In genomic region chr3:32817001-32817356, GRCm38 (mm10) we compare ENCODE assay signal across 8 mouse cellular contexts. TPM values are rescaled to one million over a fixed set of nuclear protein-coding genes. Genes with fewer than 3 reads are reported as not detected.
A peak's percentile ranks its signal among the peaks of the same experiment; 100 is the strongest.
DNase-seq lines count a peak whose midpoint lies in the region; ATAC-seq and TF ChIP-seq lines count a peak whose summit lies in the region.

No protein-coding gene starts in this region.

- 2% methylated on average over 9 of the region's 9 CpGs for WGBS in heart, embryonic 15.5 days
- 4% methylated on average over 9 of the region's 9 CpGs for WGBS in forebrain, embryonic 13.5 days
- WGBS in liver, embryonic 16.5 days (ENCODE audit: insufficient replicate concordance), result 6% methylated on average over 9 of the region's 9 CpGs

- H3K27ac ChIP-seq in heart, embryonic 15.5 days, result peak overlapping the region; percentile 98
- no peak overlapping the region for H3K27ac ChIP-seq in ES-E14 (ENCODE audit: insufficient read depth, low read depth, low read length, poor library complexity, severe bottlenecking)
- H3K27ac ChIP-seq in forebrain, embryonic 13.5 days, result peak overlapping the region; percentile 86
- no peak overlapping the region for H3K27ac ChIP-seq in liver, embryonic 16.5 days (ENCODE audit: low read length)

- peak overlapping the region; percentile 98 for H3K9ac ChIP-seq in heart, embryonic 15.5 days
- peak overlapping the region; percentile 86 for H3K9ac ChIP-seq in ES-E14 (ENCODE audit: insufficient read depth, low read depth, low read length, poor library complexity, severe bottlenecking)
- peak overlapping the region; percentile 87 for H3K9ac ChIP-seq in forebrain, embryonic 13.5 days
- H3K9ac ChIP-seq in liver, embryonic 16.5 days (ENCODE audit: low read depth, low read length), result no peak overlapping the region

- DNase-seq in heart, adult 9 months (ENCODE audit: low spot score in 2 of 2), result no peak
- no peak for DNase-seq in ES-E14 (ENCODE audit: low read depth, low spot score)
- no peak for DNase-seq in thymus, postnatal 4 days
- no peak for DNase-seq in kidney, postnatal 4 days

- H3K36me3 ChIP-seq in heart, embryonic 15.5 days, result no peaks in the 10 kb centered on the region
- no peaks in the 10 kb centered on the region for H3K36me3 ChIP-seq in ES-E14 (ENCODE audit: control insufficient read depth, insufficient read depth, low read length, poor library complexity, severe bottlenecking)
- H3K36me3 ChIP-seq in forebrain, embryonic 13.5 days (ENCODE audit: poor library complexity, severe bottlenecking), result no peaks in the 10 kb centered on the region
- H3K36me3 ChIP-seq in liver, embryonic 16.5 days (ENCODE audit: control insufficient read depth, insufficient read depth), result no peaks in the 10 kb centered on the region

- ATAC-seq in heart, embryonic 15.5 days (replicated peaks; ENCODE audit: insufficient number of reproducible peaks, insufficient read depth, low FRiP score, low read depth), result no peak
- ATAC-seq in forebrain, embryonic 13.5 days, result no peak
- ATAC-seq in liver, embryonic 16.5 days (ENCODE audit: low read depth), result no peak
- no peak for ATAC-seq in erythroid progenitor cell, adult 5-6 weeks (replicated peaks; ENCODE audit: low FRiP score, poor library complexity, severe bottlenecking)

- peak overlapping the region; percentile 97 for H3K4me3 ChIP-seq in heart, embryonic 15.5 days
- peak overlapping the region; percentile 81 to 95 for H3K4me3 ChIP-seq in ES-E14 (ENCODE audit: insufficient read depth in 1 of 2, low read depth in 1 of 2, low read length in 2 of 2, poor library complexity in 1 of 2, severe bottlenecking in 1 of 2)
- H3K4me3 ChIP-seq in forebrain, embryonic 13.5 days, result peak overlapping the region; percentile 79
- H3K4me3 ChIP-seq in liver, embryonic 16.5 days (ENCODE audit: low read depth, low read length), result peak overlapping the region; percentile 49

- H3K4me1 ChIP-seq in heart, embryonic 15.5 days (replicated peaks), result peaks cover 25% of the 10 kb centered on the region
- peaks cover 0 to 3% of the 10 kb centered on the region in 2 experiments; a peak in 2 of 4 replicates for H3K4me1 ChIP-seq in ES-E14 (ENCODE audit: control insufficient read depth in 2 of 2, insufficient read depth in 2 of 2, low read length in 2 of 2, poor library complexity in 1 of 2)
- peaks cover 10% of the 10 kb centered on the region for H3K4me1 ChIP-seq in forebrain, embryonic 13.5 days
- no peaks in the 10 kb centered on the region for H3K4me1 ChIP-seq in liver, embryonic 16.5 days (ENCODE audit: control insufficient read depth, low read depth, low read length)

- H3K9me3 ChIP-seq in heart, embryonic 15.5 days (replicated peaks), result no peaks in the 10 kb centered on the region
- H3K9me3 ChIP-seq in ES-E14 (ENCODE audit: control insufficient read depth, insufficient read depth, low read depth, low read length), result no peaks in the 10 kb centered on the region
- H3K9me3 ChIP-seq in forebrain, embryonic 13.5 days (replicated peaks), result no peaks in the 10 kb centered on the region
- H3K9me3 ChIP-seq in liver, embryonic 16.5 days (replicated peaks; ENCODE audit: control insufficient read depth, low read length), result no peaks in the 10 kb centered on the region

- in situ Hi-C loops in ES-E14 (cut with MboI; ENCODE audit: low sequenced_read_pairs in 2 of 2, unreplicated experiment in 2 of 2), result no loop called here

- peak overlapping the region; percentile 71 for H3K4me2 ChIP-seq in heart, embryonic 15.5 days
- peak overlapping the region; percentile 70 for H3K4me2 ChIP-seq in forebrain, embryonic 13.5 days
- peak overlapping the region; percentile 51 for H3K4me2 ChIP-seq in liver, embryonic 16.5 days (ENCODE audit: low read depth, low read length)

- no peaks in the 10 kb centered on the region for H3K27me3 ChIP-seq in heart, embryonic 15.5 days
- no peaks in the 10 kb centered on the region for H3K27me3 ChIP-seq in forebrain, embryonic 13.5 days
- peaks cover 23% of the 10 kb centered on the region for H3K27me3 ChIP-seq in liver, embryonic 16.5 days (ENCODE audit: control insufficient read depth, insufficient read depth, low read depth, low read length)

TF ChIP-seq in ES-E14, 5 proteins besides CTCF, POLR2A, EP300 and RAD21:
- TF ChIP-seq CHD2 (IDR thresholded peaks at IDR 0.05; ENCODE audit: low read depth, low read length), result no peak
- no peak for TF ChIP-seq HCFC1 (IDR thresholded peaks at IDR 0.05; ENCODE audit: borderline replicate concordance, insufficient read depth, low read length)
- TF ChIP-seq ZC3H11A (IDR thresholded peaks at IDR 0.05; ENCODE audit: borderline replicate concordance, low read depth, low read length), result no peak
- no peak for TF ChIP-seq ZNF384 (IDR thresholded peaks at IDR 0.05; ENCODE audit: low read depth, low read length)

RNA-seq across cellular contexts. Expression of gene Usp13, which starts 0.4 kb away (rescaled TPM):
- 49.3 and 55.5 TPM in 2 replicates for polyA plus RNA-seq in heart, embryonic 15.5 days (2015; fragmentation: Nextera tagmentation; extraction: Ambion mirVana)
- total RNA-seq in ES-E14 (2012; rRNA removed), result 6.2 TPM in 2 replicates
- polyA plus RNA-seq in forebrain, embryonic 13.5 days (2015; fragmentation: Nextera tagmentation; extraction: Ambion mirVana), result 7.1 and 8.6 TPM in 2 replicates
- 0.31 and 0.35 TPM in 2 replicates for polyA plus RNA-seq in liver, embryonic 16.5 days (2015; fragmentation: Nextera tagmentation; extraction: Ambion mirVana)
- not detected in 2 replicates for total RNA-seq in erythroid progenitor cell, adult 5-6 weeks (2015; ENCODE audit: low replicate concordance)
- total RNA-seq in erythroid progenitor cell, adult 5-6 weeks (2017; ENCODE audit: low replicate concordance), result not detected in 2 replicates

Comparison
In these comparisons a context has a peak if more than half of its experiments do, and no peak if none do; other contexts are left out.
1. H3K27ac ChIP-seq: peak in heart, embryonic 15.5 days (single experiment) and forebrain, embryonic 13.5 days (single experiment); none in ES-E14 (single experiment) and liver, embryonic 16.5 days (single experiment).
2. Peak in every context shown above with its lines, with median percentiles within 50 percentile points of each other: H3K4me2 ChIP-seq and H3K4me3 ChIP-seq.